Mouse (Mus musculus): ENCODE data around the gene Eif4g1.

DNA sequence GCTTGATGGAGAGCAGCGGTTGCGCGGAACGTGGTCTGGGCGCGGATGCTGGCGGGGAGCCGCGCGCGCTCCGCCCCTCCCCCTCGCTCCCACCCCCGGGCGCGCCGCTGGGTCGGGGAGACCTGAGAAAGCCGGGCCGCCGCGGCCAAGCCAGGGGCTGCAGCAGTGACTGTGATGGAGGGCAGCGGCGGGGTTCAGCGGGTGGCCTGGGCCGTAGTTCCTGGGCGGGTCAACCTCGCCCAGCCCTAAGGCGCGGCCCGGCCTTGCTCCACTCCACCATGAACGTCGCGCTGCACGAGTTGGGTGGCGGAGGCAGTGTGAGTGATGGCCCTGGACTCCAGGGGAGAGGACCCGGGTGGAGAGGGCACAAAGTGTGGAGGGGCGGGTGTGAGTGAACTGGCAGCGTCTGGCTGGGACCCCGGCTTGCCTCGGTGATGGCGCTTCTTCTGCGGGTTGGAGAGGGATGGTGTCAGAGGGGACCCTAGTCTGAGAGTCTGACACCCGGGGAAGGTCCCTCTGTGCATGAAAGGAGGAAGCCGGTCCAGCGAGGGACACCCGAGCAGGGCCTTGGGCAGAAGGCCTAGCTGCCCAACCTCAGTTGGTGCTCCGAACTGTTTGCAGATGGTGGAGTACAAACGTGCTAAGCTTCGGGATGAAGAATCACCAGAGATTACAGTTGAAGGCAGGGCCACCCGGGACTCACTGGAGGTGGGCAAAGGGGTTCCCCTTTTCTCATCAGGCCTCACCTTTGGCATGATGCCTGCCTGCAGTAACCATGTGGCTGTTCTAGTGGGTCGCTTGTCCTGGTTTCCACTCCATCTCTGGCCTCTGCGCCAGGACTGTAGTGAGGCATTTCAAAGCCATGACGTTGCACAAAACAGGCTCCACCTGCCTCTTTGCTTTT lies 38.1 kb upstream of the Eif4g1 start, which contains the start of gene Ece2:
- TF ChIP-seq GATA1 (IDR thresholded peaks at IDR 0.05; ENCODE audit: borderline replicate concordance, low read length), result no peak
- TF ChIP-seq FLI1 (IDR thresholded peaks at IDR 0.05; ENCODE audit: low read length), result no peak

Data from megakaryocyte, embryonic 14.5 days (primary cell).